Mouse (Mus musculus): ENCODE data around the gene Adgre5. TPM values are rescaled to one million over a fixed set of nuclear protein-coding genes. Genes with fewer than 3 reads are reported as not detected.

The Adgre5 gene
- polyA plus RNA-seq, 1 experiment, result 232 TPM

GRCm38 (mm10) chr8:83695351-83696106 is 45.6 kb downstream of the Adgre5 start:
- Histone ChIP-seq H3K36me3 (ENCODE audit: control insufficient read depth, insufficient read depth, low read length) (peaks cover 21% of the 10 kb centered on the region), H3K27ac (ENCODE audit: insufficient read depth, low read length) (peak overlapping the region; percentile 72), H3K4me1 (ENCODE audit: control insufficient read depth, insufficient read depth, insufficient read length) (peaks cover 35% of the 10 kb centered on the region), H3K4me3 (ENCODE audit: extremely low read depth, insufficient read depth, insufficient read length) (no peak overlapping the region; the same call in 1 of the 2 replicates), H3K27me3 (ENCODE audit: control insufficient read depth, insufficient read depth, low read length) (no peaks in the 10 kb centered on the region)
- WGBS, result 39% methylated on average over 12 of the region's 17 CpGs
- DNase-seq (ENCODE audit: low read depth in 1 of 2, low spot score in 2 of 2), result peak; percentile 33 to 48
- no peak for TF ChIP-seq CTCF (IDR thresholded peaks at IDR 0.05; ENCODE audit: extremely low read depth, insufficient read depth, insufficient read length, insufficient replicate concordance)
- TF ChIP-seq POLR2A (IDR thresholded peaks at IDR 0.05; ENCODE audit: low read depth, low read length), result no peak

DNA sequence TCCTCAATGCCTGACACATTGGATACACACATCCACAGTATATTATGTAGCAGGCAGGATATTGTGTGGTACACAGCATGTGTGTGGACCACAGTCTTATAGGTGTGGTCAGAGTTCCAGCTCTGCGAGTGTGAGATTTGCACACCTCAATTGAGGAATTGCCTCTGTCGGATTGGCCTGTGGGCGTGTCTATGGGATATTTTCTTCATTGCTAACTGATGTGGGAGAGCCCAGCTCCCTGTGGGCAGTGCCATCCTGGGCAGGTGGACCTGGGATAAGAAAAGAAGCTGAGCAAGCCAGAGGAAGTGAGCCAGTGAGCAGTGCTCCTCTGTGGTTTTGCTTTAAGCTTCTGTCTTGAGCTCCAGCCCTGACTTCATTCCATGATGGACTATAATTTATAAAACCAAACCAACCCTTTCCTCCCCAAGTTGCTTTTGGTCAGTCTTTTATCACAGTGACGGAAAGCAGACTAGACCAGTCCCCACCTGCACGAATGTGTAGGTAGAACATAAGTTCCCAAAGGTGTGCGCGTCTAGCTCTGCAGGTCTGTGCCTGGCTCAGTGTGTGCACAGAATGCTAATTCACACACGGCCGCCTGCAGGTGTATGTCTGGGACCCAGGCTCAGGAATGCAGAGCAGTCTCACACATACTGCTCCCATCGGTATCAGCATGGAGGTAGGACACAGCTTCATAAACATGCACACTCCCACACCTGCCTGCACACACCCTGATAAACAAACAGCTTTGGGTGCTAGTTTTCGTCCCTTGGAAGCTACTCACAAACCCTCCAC is 46.6 kb downstream of the Adgre5 start:
- Histone ChIP-seq H3K36me3 (ENCODE audit: control insufficient read depth, insufficient read depth, low read length) (peaks cover 26% of the 10 kb centered on the region), H3K27me3 (ENCODE audit: control insufficient read depth, insufficient read depth, low read length) (no peaks in the 10 kb centered on the region), H3K27ac (ENCODE audit: insufficient read depth, low read length) (peak overlapping the region; percentile 72), H3K4me3 (ENCODE audit: extremely low read depth, insufficient read depth, insufficient read length) (no peak overlapping the region), H3K4me1 (ENCODE audit: control insufficient read depth, insufficient read depth, insufficient read length) (peaks cover 35% of the 10 kb centered on the region)
- no peak for DNase-seq (ENCODE audit: low read depth in 1 of 2, low spot score in 2 of 2)
- TF ChIP-seq CTCF (IDR thresholded peaks at IDR 0.05; ENCODE audit: extremely low read depth, insufficient read depth, insufficient read length, insufficient replicate concordance) (no peak), POLR2A (IDR thresholded peaks at IDR 0.05; ENCODE audit: low read depth, low read length) (no peak)
- WGBS, result 67% methylated on average over 11 of the region's 11 CpGs

- 33% methylated on average over 10 of the region's 10 CpGs for WGBS
- peak overlapping the region; percentile 72 for H3K27ac ChIP-seq (ENCODE audit: insufficient read depth, low read length)
These were observed 47.4 kb downstream of the Adgre5 start for GRCm38 (mm10) chr8:83693609-83694236.

DNA sequence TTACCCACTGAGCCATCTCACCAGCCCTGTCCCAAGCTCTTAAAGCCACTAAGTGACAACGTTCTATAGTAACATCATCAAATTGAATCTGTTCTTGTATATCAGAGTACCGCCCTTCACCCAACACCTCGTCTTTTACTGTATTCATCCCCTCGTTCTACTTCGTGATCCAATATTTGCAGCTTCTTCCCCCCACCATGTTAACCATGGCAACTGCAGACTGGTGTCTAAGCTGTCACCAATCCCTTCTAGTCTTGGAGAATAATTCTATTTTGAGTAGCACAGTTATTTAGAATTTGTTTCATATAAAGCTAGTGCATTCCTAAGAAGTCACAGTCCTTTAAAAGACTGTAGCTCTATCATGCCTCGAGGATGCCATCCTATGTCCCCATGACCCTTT is 51.9 kb downstream of the Adgre5 start:
- Histone ChIP-seq H3K27me3 (ENCODE audit: control insufficient read depth, insufficient read depth, low read length) (no peaks in the 10 kb centered on the region), H3K4me3 (ENCODE audit: extremely low read depth, insufficient read depth, insufficient read length) (no peak overlapping the region), H3K4me1 (ENCODE audit: control insufficient read depth, insufficient read depth, insufficient read length) (peaks cover 11% of the 10 kb centered on the region; the same call in 1 of the 2 replicates), H3K36me3 (ENCODE audit: control insufficient read depth, insufficient read depth, low read length) (peaks cover 52% of the 10 kb centered on the region), H3K27ac (ENCODE audit: insufficient read depth, low read length) (no peak overlapping the region)
- TF ChIP-seq POLR2A (IDR thresholded peaks at IDR 0.05; ENCODE audit: low read depth, low read length) (no peak), CTCF (IDR thresholded peaks at IDR 0.05; ENCODE audit: extremely low read depth, insufficient read depth, insufficient read length, insufficient replicate concordance) (no peak)
- 92% methylated on average over 6 of the region's 6 CpGs for whole genome bisulfite sequencing
- DNase-seq (ENCODE audit: low read depth in 1 of 2, low spot score in 2 of 2), result no peak

More at GRCm38 (mm10) chr8:83693609-83694236, 47.4 kb downstream of the Adgre5 start:
- DNase-seq (ENCODE audit: low read depth in 1 of 2, low spot score in 2 of 2), result peak in 1 of 2 experiments; percentile 44
- Histone ChIP-seq H3K4me3 (ENCODE audit: extremely low read depth, insufficient read depth, insufficient read length) (no peak overlapping the region; the same call in 1 of the 2 replicates), H3K36me3 (ENCODE audit: control insufficient read depth, insufficient read depth, low read length) (peaks cover 26% of the 10 kb centered on the region), H3K4me1 (ENCODE audit: control insufficient read depth, insufficient read depth, insufficient read length) (peaks cover 35% of the 10 kb centered on the region), H3K27me3 (ENCODE audit: control insufficient read depth, insufficient read depth, low read length) (no peaks in the 10 kb centered on the region)
- TF ChIP-seq CTCF (IDR thresholded peaks at IDR 0.05; ENCODE audit: extremely low read depth, insufficient read depth, insufficient read length, insufficient replicate concordance), result no peak
- no peak for TF ChIP-seq POLR2A (IDR thresholded peaks at IDR 0.05; ENCODE audit: low read depth, low read length)

- Histone ChIP-seq H3K4me3 (ENCODE audit: extremely low read depth, insufficient read depth, insufficient read length) (no peak overlapping the region), H3K27ac (ENCODE audit: insufficient read depth, low read length) (no peak overlapping the region), H3K27me3 (ENCODE audit: control insufficient read depth, insufficient read depth, low read length) (no peaks in the 10 kb centered on the region), H3K4me1 (ENCODE audit: control insufficient read depth, insufficient read depth, insufficient read length) (no peaks in the 10 kb centered on the region), H3K36me3 (ENCODE audit: control insufficient read depth, insufficient read depth, low read length) (peaks cover 66% of the 10 kb centered on the region)
- no peak for TF ChIP-seq POLR2A (IDR thresholded peaks at IDR 0.05; ENCODE audit: low read depth, low read length)
- TF ChIP-seq CTCF (IDR thresholded peaks at IDR 0.05; ENCODE audit: extremely low read depth, insufficient read depth, insufficient read length, insufficient replicate concordance), result no peak
- no peak for DNase-seq (ENCODE audit: low read depth in 1 of 2, low spot score in 2 of 2)
- WGBS, result 95% methylated on average over 9 of the region's 9 CpGs
These were observed 56.6 kb downstream of the Adgre5 start for GRCm38 (mm10) chr8:83684517-83684916.

DNA sequence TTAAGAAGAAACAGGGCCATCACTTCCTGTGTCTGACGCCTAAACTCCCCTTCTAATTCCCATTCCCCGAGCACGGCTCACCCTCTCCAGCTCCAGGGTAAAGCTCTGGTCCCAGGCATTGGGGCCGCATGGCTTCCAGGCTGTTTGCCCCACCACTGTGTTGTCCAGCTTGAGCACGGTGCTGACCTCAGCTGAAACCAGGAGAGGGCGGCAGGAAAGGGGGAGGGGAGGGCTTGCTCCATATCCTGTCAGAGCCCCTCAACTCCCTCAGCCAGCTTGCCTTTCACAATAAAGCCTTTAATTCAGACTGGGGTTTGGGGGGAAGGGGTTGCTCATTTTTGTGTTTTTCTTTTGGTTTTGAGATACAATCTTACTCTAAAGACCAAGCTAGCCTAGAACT is 60.0 kb downstream of the Adgre5 start:
- Histone ChIP-seq H3K4me3 (ENCODE audit: extremely low read depth, insufficient read depth, insufficient read length) (no peak overlapping the region), H3K36me3 (ENCODE audit: control insufficient read depth, insufficient read depth, low read length) (peaks cover 71% of the 10 kb centered on the region), H3K4me1 (ENCODE audit: control insufficient read depth, insufficient read depth, insufficient read length) (no peaks in the 10 kb centered on the region), H3K27me3 (ENCODE audit: control insufficient read depth, insufficient read depth, low read length) (no peaks in the 10 kb centered on the region), H3K27ac (ENCODE audit: insufficient read depth, low read length) (no peak overlapping the region)
- no peak for DNase-seq (ENCODE audit: low read depth in 1 of 2, low spot score in 2 of 2)
- TF ChIP-seq CTCF (IDR thresholded peaks at IDR 0.05; ENCODE audit: extremely low read depth, insufficient read depth, insufficient read length, insufficient replicate concordance), result no peak
- TF ChIP-seq POLR2A (IDR thresholded peaks at IDR 0.05; ENCODE audit: low read depth, low read length), result no peak
- WGBS, result 84% methylated on average over 6 of the region's 6 CpGs
